Mouse (Mus musculus) myocyte (in vitro differentiated cells): ENCODE data around the gene Ptdss2. TPM values are rescaled to one million over a fixed set of nuclear protein-coding genes. Genes with fewer than 3 reads are reported as not detected.
A peak's percentile ranks its signal among the peaks of the same experiment; 100 is the strongest.

ENCODE experiments used
- H3K27me3 ChIP-seq: one replicate; pipeline ENCODE4 v1.6.1; 2011; ENCODE audit not compliant: control insufficient read depth, insufficient read depth, insufficient read length
- H3K36me3 ChIP-seq: one replicate; pipeline ENCODE4 v1.6.1; 2011; ENCODE audit not compliant: control insufficient read depth, insufficient read depth
- H3K4me2 ChIP-seq: one replicate; pipeline ENCODE4 v1.6.1; 2011; ENCODE audit warnings: low read depth, control low read depth
- H3K4me3 ChIP-seq: one replicate; pipeline ENCODE4 v1.5.1; 2011; ENCODE audit warnings: mild to moderate bottlenecking, control low read depth, moderate library complexity
- H3K79me2 ChIP-seq: one replicate; pipeline ENCODE4 v1.6.1; 2011; ENCODE audit not compliant: control insufficient read depth, insufficient read depth
- H3ac ChIP-seq: one replicate; pipeline ENCODE4 v1.6.1; 2011; ENCODE audit not compliant: control insufficient read depth, insufficient read length
- CEBPB ChIP-seq: IDR thresholded peaks from 2 replicates; pipeline ENCODE4 v1.6.1; 2011; ENCODE audit warnings: mild to moderate bottlenecking, moderate library complexity; ENCODE audit not compliant: poor library complexity, insufficient read depth, severe bottlenecking
- E2F4 ChIP-seq: IDR thresholded peaks from one replicate; pipeline ENCODE4 v1.6.1; 2011; ENCODE audit warnings: mild to moderate bottlenecking, control low read depth, moderate library complexity; ENCODE audit not compliant: insufficient read depth
- MAX ChIP-seq: IDR thresholded peaks from one replicate; pipeline ENCODE4 v1.6.1; 2011; ENCODE audit warnings: low read depth, mild to moderate bottlenecking, control low read depth
- MYOD1 ChIP-seq, 3 experiments: IDR thresholded peaks; one replicate each; pipeline ENCODE4 v1.6.1; 2011; ENCODE audit warnings: control low read depth in 2 of 3, low read depth in 2 of 3, mild to moderate bottlenecking in 2 of 3, moderate library complexity in 1 of 3; ENCODE audit not compliant: insufficient read length in 2 of 3, control insufficient read depth in 1 of 3
- MYOG ChIP-seq, 3 experiments: IDR thresholded peaks; one replicate each; pipeline ENCODE4 v1.6.1; 2011; ENCODE audit warnings: control low read depth in 2 of 3, low read depth in 2 of 3, mild to moderate bottlenecking in 2 of 3; ENCODE audit not compliant: insufficient read length in 2 of 3, control insufficient read depth in 1 of 3, insufficient read depth in 1 of 3
- POLR2A ChIP-seq: IDR thresholded peaks from one replicate; pipeline ENCODE4 v1.6.1; 2011; ENCODE audit warnings: low read depth, mild to moderate bottlenecking, control low read depth, moderate library complexity; ENCODE audit not compliant: insufficient read length
- POLR2AphosphoS2 ChIP-seq: IDR thresholded peaks from one replicate; pipeline ENCODE4 v1.6.1; 2011; ENCODE audit warnings: low read depth, control low read depth; ENCODE audit not compliant: insufficient read length
- REST ChIP-seq: IDR thresholded peaks from one replicate; pipeline ENCODE4 v1.6.1; 2011; ENCODE audit warnings: mild to moderate bottlenecking, control low read depth, moderate library complexity; ENCODE audit not compliant: insufficient read depth, insufficient read length
- SRF ChIP-seq: IDR thresholded peaks from one replicate; pipeline ENCODE4 v1.6.1; 2011; ENCODE audit warnings: low read depth; ENCODE audit not compliant: control insufficient read depth, insufficient read length
- TCF12 ChIP-seq: IDR thresholded peaks from one replicate; pipeline ENCODE4 v1.6.1; 2011; ENCODE audit warnings: mild to moderate bottlenecking, control low read depth; ENCODE audit not compliant: poor library complexity, insufficient read depth, severe bottlenecking
- TCF3 ChIP-seq: IDR thresholded peaks from one replicate; pipeline ENCODE4 v1.6.1; 2011; ENCODE audit warnings: low read depth, control low read depth; ENCODE audit not compliant: insufficient read length
- USF1 ChIP-seq: IDR thresholded peaks from one replicate; pipeline ENCODE4 v1.6.1; 2011; ENCODE audit warnings: low read depth, mild to moderate bottlenecking, control low read depth, moderate library complexity
- polyA plus RNA-seq: library from polyadenylated mRNA; unstranded; fragments of >200 nt; fragmentation: generic; extraction: Trizol; gene quantifications from one replicate; pipeline ENCODE4 v1.2.1, GENCODE M21; 2012; ENCODE audit warnings: missing spikeins

Ptdss2 gene
- polyA plus RNA-seq, 1 experiment, result 28.0 TPM

DNA sequence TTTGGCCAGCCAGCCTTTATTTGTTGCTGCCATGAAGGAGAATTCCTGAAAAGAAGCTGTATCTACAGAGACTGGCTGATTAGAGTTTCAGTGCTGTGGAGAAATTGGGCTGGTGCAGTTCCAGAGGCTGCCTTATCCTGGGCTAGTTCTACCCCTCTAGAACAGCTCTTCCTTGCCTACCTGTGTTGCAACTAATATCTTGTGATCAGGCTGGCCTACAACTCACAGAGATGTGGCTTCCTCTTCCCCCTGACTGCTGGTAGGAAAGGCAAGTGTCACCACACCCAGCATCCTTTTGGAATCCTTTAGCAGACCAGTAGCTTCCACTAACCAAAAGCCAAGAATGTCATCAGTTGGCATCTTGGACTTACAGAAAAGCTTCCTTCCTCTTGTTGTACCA lies 47.7 kb downstream of the Ptdss2 start:
- no peak overlapping the region for H3ac ChIP-seq
- H3K4me2 ChIP-seq, result peak overlapping the region; percentile 85
- TF ChIP-seq MYOG (IDR thresholded peaks at IDR 0.05; ENCODE audit: control insufficient read depth in 1 of 3, insufficient read depth in 1 of 3, insufficient read length in 2 of 3, low read depth in 2 of 3), result no peak
- TF ChIP-seq MAX, result no peak
- no peak for TF ChIP-seq TCF12
- no peak for TF ChIP-seq MYOD1 (IDR thresholded peaks at IDR 0.05; ENCODE audit: control insufficient read depth in 1 of 3, insufficient read length in 2 of 3, low read depth in 2 of 3)
- TF ChIP-seq USF1, result no peak
- TF ChIP-seq REST, result no peak
- TF ChIP-seq POLR2AphosphoS2, result no peak
- TF ChIP-seq TCF3, result no peak
- TF ChIP-seq POLR2A, result no peak
- no peak for TF ChIP-seq SRF
- TF ChIP-seq CEBPB, result no peak
- TF ChIP-seq E2F4, result no peak
- H3K27me3 ChIP-seq, result no peaks in the 10 kb centered on the region
- H3K4me3 ChIP-seq, result no peak overlapping the region
- peaks cover 14% of the 10 kb centered on the region for H3K79me2 ChIP-seq
- H3K36me3 ChIP-seq, result peaks cover 14% of the 10 kb centered on the region

DNA sequence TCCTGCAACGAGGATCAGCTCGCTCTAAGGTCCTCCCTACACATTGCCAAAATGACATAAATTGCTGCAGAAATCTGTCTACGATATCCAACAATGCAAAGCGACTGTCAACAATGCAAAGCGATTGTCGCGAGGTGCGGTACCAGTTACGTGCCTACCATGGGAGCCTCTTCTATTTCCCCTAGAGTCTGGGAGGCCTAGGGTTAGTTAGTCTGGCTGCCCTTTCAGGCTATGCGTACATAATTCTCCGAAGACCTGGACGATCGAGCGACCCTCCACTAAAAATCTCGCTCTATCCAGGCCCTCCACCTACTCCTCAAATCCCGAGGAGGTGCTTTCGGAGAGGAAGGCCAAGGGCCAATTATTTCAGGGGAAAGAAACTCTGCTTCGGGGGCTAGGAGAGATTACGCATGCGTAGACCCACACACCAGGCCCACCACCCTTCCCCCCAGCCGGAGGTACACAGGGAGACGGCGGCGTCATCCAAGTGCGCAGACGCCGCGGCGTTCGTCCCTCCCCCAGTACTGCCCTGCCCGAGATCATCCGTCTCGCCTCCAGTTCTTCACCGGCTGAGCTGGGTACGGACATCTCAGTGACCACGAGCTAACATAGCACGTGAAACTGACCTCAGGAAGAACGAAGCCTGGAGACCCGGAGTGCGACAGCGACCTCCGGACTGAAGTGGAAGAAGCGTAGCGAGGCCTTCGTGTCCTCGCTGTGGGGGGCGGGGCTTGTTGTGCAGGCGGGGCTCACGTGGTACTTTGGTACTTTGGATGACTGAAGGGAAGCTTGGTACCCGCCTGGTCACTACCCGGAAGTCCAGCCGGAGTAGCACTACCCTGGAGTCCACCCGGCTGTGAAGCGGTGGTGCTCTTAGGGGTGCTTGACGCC lies 50.2 kb downstream of the Ptdss2 start, which contains the start of gene Rnh1:
TSS of gene Rnh1 (minus strand) at position 742 of the 891 bp plus-strand sequence.
- Histone ChIP-seq H3K27me3 (no peaks in the 10 kb centered on the region), H3K79me2 (peaks cover 4% of the 10 kb centered on the region), H3K36me3 (no peaks in the 10 kb centered on the region), H3ac (peak within 1 kb of the TSS; percentile 46), H3K4me2 (peak within 1 kb of the TSS; percentile 82), H3K4me3 (peak within 1 kb of the TSS; percentile 59)
- TF ChIP-seq MAX, result peak; percentile 4
- no peak for TF ChIP-seq SRF
- no peak for TF ChIP-seq REST
- no peak for TF ChIP-seq CEBPB
- TF ChIP-seq TCF12, result no peak
- peak; percentile 86 for TF ChIP-seq USF1
- peak; percentile 67 for TF ChIP-seq POLR2A
- no peak for TF ChIP-seq E2F4
- peak in 1 of 3 experiments; percentile 6 for TF ChIP-seq MYOD1 (IDR thresholded peaks at IDR 0.05; ENCODE audit: control insufficient read depth in 1 of 3, insufficient read length in 2 of 3, low read depth in 2 of 3)
- peak in 1 of 3 experiments; percentile 29 for TF ChIP-seq MYOG (IDR thresholded peaks at IDR 0.05; ENCODE audit: control insufficient read depth in 1 of 3, insufficient read depth in 1 of 3, insufficient read length in 2 of 3, low read depth in 2 of 3)
- TF ChIP-seq POLR2AphosphoS2, result peak; percentile 83
- TF ChIP-seq TCF3, result no peak

DNA sequence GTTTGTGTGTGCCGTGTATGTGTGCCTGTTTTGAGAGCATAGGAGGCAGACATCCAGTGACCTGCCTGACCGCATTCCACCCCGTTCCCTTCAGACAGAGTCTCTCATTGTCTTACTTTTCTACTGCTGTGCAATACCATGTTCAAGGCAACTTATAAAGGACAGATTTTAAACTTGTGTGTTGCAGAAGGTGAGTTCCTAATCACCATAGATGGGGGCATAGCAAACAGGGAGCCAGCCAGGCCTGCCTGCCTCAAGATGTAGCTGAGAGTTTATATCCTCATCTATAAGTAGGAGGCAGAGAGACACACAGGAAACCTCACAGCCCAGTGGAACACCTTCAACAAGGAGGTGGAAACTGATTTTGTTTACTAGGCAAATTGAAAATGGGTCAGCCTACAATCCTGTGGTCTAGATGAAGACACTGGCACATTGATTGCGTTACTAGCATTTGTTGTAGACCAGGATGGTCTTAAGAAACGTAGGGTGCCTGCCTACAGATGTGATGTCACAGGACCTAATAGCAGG lies 51.2 kb downstream of the Ptdss2 start:
- peaks cover under 1% of the 10 kb centered on the region for H3K27me3 ChIP-seq
- H3K79me2 ChIP-seq, result no peaks in the 10 kb centered on the region
- H3ac ChIP-seq, result no peak overlapping the region
- no peak for TF ChIP-seq POLR2AphosphoS2
- TF ChIP-seq TCF12, result no peak
- no peak for TF ChIP-seq POLR2A
- no peak for TF ChIP-seq MAX
- TF ChIP-seq SRF, result no peak
- no peak for TF ChIP-seq CEBPB
- TF ChIP-seq E2F4, result no peak
- TF ChIP-seq MYOD1 (IDR thresholded peaks at IDR 0.05; ENCODE audit: control insufficient read depth in 1 of 3, insufficient read length in 2 of 3, low read depth in 2 of 3), result no peak
- H3K4me2 ChIP-seq, result peak overlapping the region; percentile 82
- H3K36me3 ChIP-seq, result no peaks in the 10 kb centered on the region
- H3K4me3 ChIP-seq, result peak overlapping the region; percentile 59

DNA sequence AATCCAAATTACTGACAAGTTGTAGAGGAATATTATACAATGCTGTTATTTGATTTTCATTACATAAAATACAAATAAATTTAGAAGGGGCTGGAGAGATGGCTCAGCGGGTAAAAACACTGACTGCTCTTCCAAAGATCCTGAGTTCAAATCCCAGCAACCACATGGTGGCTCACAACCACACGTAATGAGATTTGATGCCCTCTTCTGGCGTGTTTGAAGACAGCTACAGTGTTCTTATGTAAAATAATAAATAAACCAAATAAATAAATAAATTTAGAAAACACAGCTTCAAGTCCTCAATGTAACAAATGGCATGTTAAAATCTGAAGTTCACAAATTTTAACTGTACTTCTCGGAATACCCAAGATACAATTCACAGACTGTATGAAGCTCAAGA lies 52.9 kb downstream of the Ptdss2 start:
- Histone ChIP-seq H3K4me3 (no peak overlapping the region), H3K4me2 (no peak overlapping the region), H3K79me2 (no peaks in the 10 kb centered on the region), H3ac (no peak overlapping the region), H3K36me3 (no peaks in the 10 kb centered on the region), H3K27me3 (peaks cover 6% of the 10 kb centered on the region)
- no peak for TF ChIP-seq REST
- no peak for TF ChIP-seq MAX
- no peak for TF ChIP-seq MYOD1 (IDR thresholded peaks at IDR 0.05; ENCODE audit: control insufficient read depth in 1 of 3, insufficient read length in 2 of 3, low read depth in 2 of 3)
- no peak for TF ChIP-seq POLR2AphosphoS2
- no peak for TF ChIP-seq TCF3
- no peak for TF ChIP-seq USF1
- TF ChIP-seq POLR2A, result no peak
